Mouse (Mus musculus): ENCODE results near the gene Gse1.

GRCm38 (mm10) chr8:120264944-120265453 is 36.7 kb downstream of the Gse1 start:
- TF ChIP-seq POLR2A (IDR thresholded peaks at IDR 0.05; ENCODE audit: low read depth, low read length) (no peak), CTCF (conservative IDR thresholded peaks at IDR 0.05; ENCODE audit: insufficient read depth, insufficient read length, low read depth, low read length) (no peak)

Measured in kidney, adult 2 months (tissue).